Comparison of ENCODE assay signal across 10 mouse cellular contexts in the genomic region with DNA sequence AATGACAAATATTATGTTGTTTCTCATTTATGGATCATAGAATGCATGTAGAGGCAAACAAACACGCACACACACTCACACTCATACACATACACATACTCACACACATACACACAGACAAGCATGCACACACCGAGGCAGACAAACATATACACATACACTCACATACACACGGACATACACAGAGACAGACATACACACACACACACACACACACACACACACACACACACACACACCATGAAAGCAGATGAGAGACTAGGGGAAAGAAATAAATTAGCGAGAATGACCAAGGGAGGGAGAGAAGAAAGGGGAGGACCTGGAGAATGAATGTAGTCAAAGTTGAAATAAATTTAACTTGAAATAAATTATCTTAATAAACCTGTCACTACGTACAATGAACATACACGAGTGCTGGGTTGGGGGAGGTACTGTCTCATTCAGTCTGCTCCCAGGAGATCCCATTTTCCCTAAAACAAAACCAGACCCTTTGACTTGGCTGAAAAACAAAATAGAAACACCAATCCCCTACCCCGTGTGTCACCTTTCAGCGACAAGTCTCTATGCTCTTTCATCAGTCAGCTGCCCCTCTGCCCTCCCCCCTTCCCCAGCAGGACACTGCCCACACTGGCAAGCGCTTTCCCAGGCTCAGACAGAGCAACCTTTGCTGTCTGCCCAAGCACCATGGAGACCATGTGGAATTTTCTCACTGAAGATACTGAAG.
A peak's percentile ranks its signal among the peaks of the same experiment; 100 is the strongest.
DNase-seq lines count a peak whose midpoint lies in the region; ATAC-seq lines count a peak whose summit lies in the region.
"Had no signal": no experiment of that assay in that cellular context is flagged by ENCODE, and none has a peak within 500 bp of the region (broad histone marks: within the 10 kb centered on the region; RNA-seq: fewer than 3 reads in every experiment).

No protein-coding gene starts in this region.

- peak overlapping the region; percentile 20 for H3K4me2 ChIP-seq in hindbrain, embryonic 12.5 days (replicated peaks)
- no peak overlapping the region; the same call in 1 of the 2 replicates for H3K4me2 ChIP-seq in midbrain, embryonic 13.5 days (replicated peaks)

- ATAC-seq in hindbrain, embryonic 12.5 days (ENCODE audit: low FRiP score): peak; percentile 88
- ATAC-seq in midbrain, embryonic 13.5 days: peak; percentile 85

- DNase-seq in cerebellum, postnatal 10 days: peak; percentile 29 to 62
- DNase-seq in cerebellum, postnatal 36 days: no peak
- peak; percentile 72 for DNase-seq in embryo, embryonic 9.5 days (ENCODE audit: extremely low spot score)
- no peak for DNase-seq in adrenal gland, postnatal 14 days
- DNase-seq in cerebellum, adult 9-11 months: no peak
- DNase-seq in urinary bladder, adult 2 months (ENCODE audit: low spot score): no peak
- DNase-seq: heart, postnatal 36 days; lung, postnatal 14 days had no signal

- H3K27me3 ChIP-seq in hindbrain, embryonic 12.5 days: no peaks in the 10 kb centered on the region
- H3K27me3 ChIP-seq in midbrain, embryonic 13.5 days: no peaks in the 10 kb centered on the region

- no peak overlapping the region for H3K4me3 ChIP-seq in hindbrain, embryonic 12.5 days
- H3K4me3 ChIP-seq in midbrain, embryonic 13.5 days (replicated peaks): no peak overlapping the region

- H3K9ac ChIP-seq in hindbrain, embryonic 12.5 days: no peak overlapping the region
- no peak overlapping the region for H3K9ac ChIP-seq in midbrain, embryonic 13.5 days (replicated peaks)

- H3K27ac ChIP-seq in hindbrain, embryonic 12.5 days: peak overlapping the region; percentile 40
- H3K27ac ChIP-seq in midbrain, embryonic 13.5 days: no peak overlapping the region

- no peaks in the 10 kb centered on the region for H3K36me3 ChIP-seq in hindbrain, embryonic 12.5 days
- no peaks in the 10 kb centered on the region for H3K36me3 ChIP-seq in midbrain, embryonic 13.5 days

- WGBS in hindbrain, embryonic 12.5 days: 22% methylated on average over 9 of the region's 9 CpGs
- WGBS in midbrain, embryonic 13.5 days: 32% methylated on average over 9 of the region's 9 CpGs

- H3K9me3 ChIP-seq in hindbrain, embryonic 12.5 days (replicated peaks): no peaks in the 10 kb centered on the region
- H3K9me3 ChIP-seq in midbrain, embryonic 13.5 days: no peaks in the 10 kb centered on the region

- H3K4me1 ChIP-seq in hindbrain, embryonic 12.5 days: peaks cover 16% of the 10 kb centered on the region
- H3K4me1 ChIP-seq in midbrain, embryonic 13.5 days (replicated peaks): peaks cover 25% of the 10 kb centered on the region

Comparison
In these comparisons a context has a peak if more than half of its experiments do, and no peak if none do; other contexts are left out.
1. DNase-seq: peak in cerebellum, postnatal 10 days (2 of 2) and embryo, embryonic 9.5 days (single experiment); none in cerebellum, postnatal 36 days (0 of 2), adrenal gland, postnatal 14 days (single experiment), cerebellum, adult 9-11 months (single experiment) and urinary bladder, adult 2 months (single experiment).